18 mouse cellular contexts compared by ENCODE assay signal in the genomic region with DNA sequence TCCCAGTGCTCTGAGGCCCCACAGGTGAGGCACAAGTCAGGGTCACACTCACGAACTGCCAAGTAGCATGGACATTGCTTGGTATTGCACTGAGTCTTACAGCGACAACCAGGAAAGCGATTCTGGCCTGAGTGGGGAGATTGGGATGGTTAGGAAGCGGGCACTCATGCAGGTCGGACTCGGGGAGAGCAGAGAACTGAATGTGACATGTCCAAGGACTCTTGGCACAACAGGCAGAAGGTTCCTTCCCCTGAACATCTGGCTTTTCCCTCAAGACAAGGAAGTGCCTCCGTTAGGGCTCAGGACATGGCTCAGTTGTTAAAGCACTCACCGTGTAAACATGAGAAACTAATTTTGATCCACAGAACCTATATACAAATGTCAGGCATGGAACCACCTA. TPM values are rescaled to one million over a fixed set of nuclear protein-coding genes. Genes with fewer than 3 reads are reported as not detected.
"Had no signal": no experiment of that assay in that cellular context is flagged by ENCODE, and none has a peak within 500 bp of the region (broad histone marks: within the 10 kb centered on the region; RNA-seq: fewer than 3 reads in every experiment).

No protein-coding gene starts in this region.

- H3K27me3 ChIP-seq: kidney, embryonic 15.5 days; limb, embryonic 13.5 days; liver, embryonic 12.5 days; liver, embryonic 15.5 days; lung, embryonic 15.5 days; midbrain, embryonic 13.5 days; stomach, embryonic 15.5 days had no signal

- ATAC-seq: liver, embryonic 12.5 days; midbrain, embryonic 13.5 days had no signal

- H3K4me3 ChIP-seq: kidney, embryonic 15.5 days; limb, embryonic 10.5 days; limb, embryonic 13.5 days; liver, embryonic 12.5 days; liver, embryonic 15.5 days; lung, embryonic 15.5 days; midbrain, embryonic 13.5 days; stomach, embryonic 15.5 days had no signal

- H3K27ac ChIP-seq: kidney, embryonic 15.5 days; limb, embryonic 10.5 days; limb, embryonic 13.5 days; liver, embryonic 12.5 days; liver, embryonic 15.5 days; lung, embryonic 15.5 days; midbrain, embryonic 13.5 days; stomach, embryonic 15.5 days had no signal

- DNase-seq: kidney, adult 8-10 months; kidney, postnatal 10 days; kidney, postnatal 36 days; layer of hippocampus, adult 9-11 months; liver; lung, adult 18-20 months; lung, postnatal 10 days; lung, postnatal 36 days; right cerebral cortex, postnatal 25 days; spleen, adult 18-20 months had no signal

- H3K9me3 ChIP-seq: kidney, embryonic 15.5 days; limb, embryonic 10.5 days; limb, embryonic 13.5 days; liver, embryonic 12.5 days; liver, embryonic 15.5 days; lung, embryonic 15.5 days; midbrain, embryonic 13.5 days; stomach, embryonic 15.5 days had no signal

- H3K9ac ChIP-seq: kidney, embryonic 15.5 days; limb, embryonic 13.5 days; liver, embryonic 12.5 days; liver, embryonic 15.5 days; lung, embryonic 15.5 days; midbrain, embryonic 13.5 days; stomach, embryonic 15.5 days had no signal

RNA-seq across cellular contexts. Expression of a gene that starts 20.3 kb away (rescaled TPM):
- polyA plus RNA-seq: limb, embryonic 10.5 days had no signal
